Mouse (Mus musculus) ES-E14 (cell line): ENCODE measurements around the gene Gtpbp3. TPM values are rescaled to one million over a fixed set of nuclear protein-coding genes. Genes with fewer than 3 reads are reported as not detected.

Experiments
- DNase-seq: peaks from one replicate; pipeline ENCODE4 v3.0.0-alpha.2; 2013; ENCODE audit warnings: low read depth, low spot score
- H3K27ac ChIP-seq: 2 replicates; pipeline ENCODE4 v1.5.1; 2012; ENCODE audit warnings: low read depth, mild to moderate bottlenecking, low read length, moderate library complexity, mixed read lengths; ENCODE audit not compliant: poor library complexity, insufficient read depth, severe bottlenecking
- H3K36me3 ChIP-seq: 2 replicates; pipeline ENCODE4 v1.6.1; 2012; ENCODE audit warnings: mild to moderate bottlenecking, low read length, moderate library complexity, mixed read lengths; ENCODE audit not compliant: control insufficient read depth, poor library complexity, insufficient read depth, severe bottlenecking
- H3K4me1 ChIP-seq, 2 experiments: fragments of 150-350 bp in 1 of 2; sonication (generic) in 1 of 2; 2 replicates each; pipeline ENCODE4 v1.6.1; 2012; ENCODE audit warnings: low read length in 2 of 2, mild to moderate bottlenecking in 1 of 2, mixed read lengths in 1 of 2; ENCODE audit not compliant: control insufficient read depth in 2 of 2, insufficient read depth in 2 of 2, poor library complexity in 1 of 2
- H3K4me3 ChIP-seq, 2 experiments: fragments of 150-350 bp in 1 of 2; sonication (generic) in 1 of 2; 2 replicates each; pipeline ENCODE4 v1.5.1; 2012; ENCODE audit warnings: low read length in 2 of 2, low read depth in 1 of 2, mild to moderate bottlenecking in 1 of 2, mixed read lengths in 1 of 2; ENCODE audit not compliant: insufficient read depth in 1 of 2, poor library complexity in 1 of 2, severe bottlenecking in 1 of 2
- H3K9ac ChIP-seq: 2 replicates; pipeline ENCODE4 v1.6.1; 2012; ENCODE audit warnings: low read depth, mild to moderate bottlenecking, low read length, mixed read lengths; ENCODE audit not compliant: poor library complexity, insufficient read depth, severe bottlenecking
- H3K9me3 ChIP-seq: fragments of 150-350 bp; sonication (generic); 2 replicates; pipeline ENCODE4 v1.6.1; 2012; ENCODE audit warnings: low read depth, mild to moderate bottlenecking, low read length; ENCODE audit not compliant: control insufficient read depth, insufficient read depth
- CHD2 ChIP-seq: IDR thresholded peaks from 2 replicates; pipeline ENCODE4 v1.6.1; 2014; ENCODE audit warnings: mild to moderate bottlenecking, low read depth, low read length, inconsistent platforms
- HCFC1 ChIP-seq: IDR thresholded peaks from 2 replicates; pipeline ENCODE4 v1.6.1; 2012; ENCODE audit warnings: low read length, inconsistent platforms, borderline replicate concordance; ENCODE audit not compliant: insufficient read depth
- MAFK ChIP-seq: IDR thresholded peaks from 2 replicates; pipeline ENCODE4 v1.6.1; 2014; ENCODE audit warnings: mild to moderate bottlenecking, low read depth, low read length, inconsistent platforms; ENCODE audit not compliant: insufficient read depth
- ZC3H11A ChIP-seq: IDR thresholded peaks from 2 replicates; pipeline ENCODE4 v1.6.1; 2012; ENCODE audit warnings: low read depth, mild to moderate bottlenecking, inconsistent platforms, low read length, borderline replicate concordance
- ZNF384 ChIP-seq: IDR thresholded peaks from 2 replicates; pipeline ENCODE4 v1.6.1; 2012; ENCODE audit warnings: low read depth, low read length, inconsistent platforms
- in situ Hi-C, 2 experiments: fragments of 600-800 bp; cut with MboI; formaldehyde crosslinking; loops; one replicate each; pipeline ENCODE4 v1.15.1; 2025; ENCODE audit warnings: low sequenced_read_pairs in 2 of 2, inconsistent platforms in 1 of 2; ENCODE audit not compliant: unreplicated experiment in 2 of 2
- total RNA-seq: library from RNA; depleted of rRNA; stranded (reverse); fragments of 300-350 nt; gene quantifications from 2 replicates; pipeline ENCODE4 v1.2.3, GENCODE M21; 2012

The Gtpbp3 gene
- total RNA-seq, 1 experiment = 60.4 TPM

DNA sequence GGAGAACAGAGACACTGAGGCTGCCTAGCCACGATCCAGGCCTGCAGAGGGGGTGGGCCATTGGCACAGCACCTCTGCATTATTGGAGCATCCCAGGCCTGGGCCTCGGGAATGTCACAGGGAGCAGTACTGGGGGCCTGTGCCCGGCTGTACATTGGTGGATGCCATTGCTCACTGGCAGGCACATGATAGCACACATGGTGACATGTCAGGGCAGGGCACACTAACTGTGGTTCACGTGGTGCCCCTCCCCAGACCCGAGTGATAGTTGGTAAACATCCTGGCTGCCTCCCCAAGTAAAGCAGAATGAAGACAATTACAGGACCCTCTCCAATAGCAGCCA, 17.0 kb upstream of the Gtpbp3 start:
- H3K4me3 ChIP-seq = no peak overlapping the region
- H3K27ac ChIP-seq = no peak overlapping the region
- peaks cover 2 to 9% of the 10 kb centered on the region in 2 experiments; a peak in 2 of 4 replicates for H3K4me1 ChIP-seq
- H3K9me3 ChIP-seq = no peaks in the 10 kb centered on the region
- peaks cover 38% of the 10 kb centered on the region for H3K36me3 ChIP-seq
- no peak for DNase-seq
- no peak overlapping the region for H3K9ac ChIP-seq
- TF ChIP-seq CHD2 (no peak), ZNF384 (no peak), MAFK (no peak), ZC3H11A (no peak), HCFC1 (no peak)
- in situ Hi-C loops = no loop called here

DNA sequence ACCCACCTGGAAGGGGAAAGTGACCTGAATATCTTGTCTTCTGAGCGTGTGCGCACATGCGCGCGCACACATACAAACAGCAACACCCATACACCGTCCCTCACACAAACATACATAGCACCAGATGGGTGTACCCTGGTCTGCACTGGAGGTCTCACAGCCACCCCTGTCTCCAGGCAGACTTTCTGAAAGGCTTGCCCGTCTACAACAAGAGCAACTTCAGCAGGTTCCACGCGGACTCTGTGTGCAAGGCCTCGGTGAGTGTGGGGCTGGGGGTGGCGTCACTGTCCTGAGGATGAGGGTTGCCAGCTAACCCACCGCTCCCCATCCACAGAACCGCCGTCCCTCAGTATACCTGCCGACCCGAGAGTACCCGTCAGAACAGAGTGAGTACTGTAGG, 16.0 kb upstream of the Gtpbp3 start:
- peaks cover 2 to 9% of the 10 kb centered on the region in 2 experiments; a peak in 2 of 4 replicates for H3K4me1 ChIP-seq
- no peaks in the 10 kb centered on the region for H3K9me3 ChIP-seq
- DNase-seq = no peak
- H3K4me3 ChIP-seq = no peak overlapping the region; a peak in 1 of 4 replicates
- in situ Hi-C loops = no loop called here
- H3K9ac ChIP-seq = 0 out of 2 replicates have a peak overlapping the region, but pooled peaks have one; percentile 0
- TF ChIP-seq MAFK (no peak), ZNF384 (no peak), HCFC1 (no peak), CHD2 (no peak), ZC3H11A (no peak)
- H3K27ac ChIP-seq = no peak overlapping the region
- H3K36me3 ChIP-seq = peaks cover 37% of the 10 kb centered on the region

DNA sequence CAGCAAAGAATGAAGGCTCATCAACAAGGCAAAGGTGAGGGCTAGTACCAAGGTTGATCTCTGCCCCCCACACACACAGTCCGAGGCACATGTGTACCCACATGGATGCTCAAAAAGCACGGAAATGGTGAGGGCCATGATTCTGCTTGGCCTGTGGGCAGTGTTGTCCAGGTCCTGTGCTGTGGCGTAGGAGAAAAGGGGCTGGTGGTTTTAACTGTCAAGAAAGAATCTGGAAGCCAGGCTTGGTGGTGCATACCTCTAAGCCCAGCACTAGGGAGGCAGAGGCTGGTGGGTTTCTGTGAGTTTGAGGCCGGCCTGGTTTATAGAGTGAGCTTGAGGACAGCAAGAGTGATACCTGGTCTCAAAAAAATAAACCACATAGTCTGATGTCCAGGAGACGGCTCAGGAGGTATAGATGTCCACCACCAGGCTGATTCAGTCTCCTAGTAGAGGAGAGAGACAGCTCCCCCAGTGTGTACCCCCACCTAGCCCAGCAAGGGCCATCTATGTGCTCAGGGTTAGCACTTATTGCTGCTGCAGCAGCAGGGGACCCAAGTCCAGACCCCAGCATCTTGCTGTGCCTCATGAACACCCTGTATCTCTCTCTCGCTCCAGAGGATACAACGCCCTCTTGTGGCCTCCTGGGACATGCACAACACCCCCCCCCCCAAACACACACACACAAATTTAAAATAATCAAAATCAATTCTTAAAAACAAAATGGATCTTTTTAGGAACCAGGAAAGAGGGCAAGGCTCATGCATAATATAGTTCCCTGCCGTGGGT, 15.1 kb upstream of the Gtpbp3 start:
- peaks cover 2 to 11% of the 10 kb centered on the region in 2 experiments; a peak in 2 of 4 replicates for H3K4me1 ChIP-seq
- no peak overlapping the region for H3K9ac ChIP-seq
- H3K27ac ChIP-seq = no peak overlapping the region
- H3K4me3 ChIP-seq = no peak overlapping the region
- TF ChIP-seq ZC3H11A (no peak), HCFC1 (no peak), CHD2 (no peak), ZNF384 (no peak), MAFK (no peak)
- DNase-seq = no peak
- H3K36me3 ChIP-seq = peaks cover 37% of the 10 kb centered on the region
- H3K9me3 ChIP-seq = no peaks in the 10 kb centered on the region
- in situ Hi-C loops = no loop called here

DNA sequence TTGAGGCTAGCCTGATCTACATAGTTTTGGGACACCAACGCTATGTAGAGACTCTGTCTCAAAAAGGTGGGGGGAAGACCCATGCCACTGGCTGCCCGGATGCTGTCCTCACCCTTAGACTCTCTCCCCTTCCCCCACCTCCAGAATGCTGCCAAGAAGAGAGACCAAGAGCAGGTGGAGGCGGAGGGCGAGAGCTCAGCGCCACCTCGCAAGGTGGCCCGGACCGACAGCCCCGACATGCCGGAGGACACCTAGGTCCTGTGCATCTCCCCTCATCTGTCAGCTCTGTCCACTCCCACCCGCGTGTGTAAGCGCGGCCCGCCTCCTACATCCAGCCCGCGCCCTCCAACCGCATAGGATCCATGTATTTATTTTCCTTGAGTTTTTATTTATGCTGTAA, 13.6 kb upstream of the Gtpbp3 start:
- Histone ChIP-seq H3K4me1 (peaks cover 0 to 11% of the 10 kb centered on the region in 2 experiments; a peak in 2 of 4 replicates), H3K36me3 (peaks cover 37% of the 10 kb centered on the region), H3K9me3 (no peaks in the 10 kb centered on the region), H3K4me3 (no peak overlapping the region), H3K9ac (no peak overlapping the region), H3K27ac (no peak overlapping the region)
- TF ChIP-seq CHD2 (no peak), ZNF384 (no peak)
- no peak for DNase-seq
- in situ Hi-C loops = no loop called here
